Mouse (Mus musculus) C2C12 (cell line): Measurements from ENCODE around the gene Wwp2.

Experiments used
- CTCF ChIP-seq: IDR thresholded peaks from one replicate; pipeline ENCODE4 v1.5.1; 2011; ENCODE audit not compliant: control insufficient read depth, insufficient read depth, insufficient read length
- MAX ChIP-seq: IDR thresholded peaks from one replicate; pipeline ENCODE4 v1.6.1; 2011; ENCODE audit warnings: mild to moderate bottlenecking, control low read depth
- USF1 ChIP-seq: IDR thresholded peaks from one replicate; pipeline ENCODE4 v1.6.1; 2011; ENCODE audit warnings: low read depth, mild to moderate bottlenecking, control low read depth, moderate library complexity

DNA sequence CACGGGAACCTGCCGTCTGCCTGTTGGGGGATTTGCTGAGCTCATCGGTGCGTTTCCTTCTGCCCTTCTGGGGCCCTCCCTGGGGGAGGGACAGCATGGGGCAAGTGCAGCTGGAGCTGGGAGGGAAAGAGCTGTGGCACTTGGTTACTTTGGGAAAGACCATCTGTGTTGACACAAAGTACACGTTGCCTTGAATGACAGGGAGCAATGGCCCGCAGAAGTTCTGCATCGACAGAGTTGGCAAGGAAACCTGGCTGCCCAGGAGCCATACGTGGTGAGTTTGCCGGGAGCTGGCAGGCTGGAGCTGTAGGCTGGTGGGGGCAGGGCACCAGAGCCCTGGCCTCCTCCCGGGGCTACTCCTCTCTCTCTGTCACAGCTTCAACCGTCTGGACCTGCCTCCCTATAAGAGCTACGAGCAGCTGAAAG is 120.4 kb downstream of the Wwp2 start:
- TF ChIP-seq CTCF (no peak), MAX (no peak), USF1 (no peak)
